Mouse (Mus musculus): Measurements from ENCODE around the gene Rsu1.

GRCm38 (mm10) chr2:13106531-13106930 is 164.7 kb downstream of the Rsu1 start:
- TF ChIP-seq CTCF (conservative IDR thresholded peaks at IDR 0.05; ENCODE audit: insufficient read depth, insufficient read length, low read depth, low read length) (no peak), POLR2A (IDR thresholded peaks at IDR 0.05; ENCODE audit: low read depth, low read length) (no peak)
